26 mouse cellular contexts compared by ENCODE assay signal in genomic region chr11:69525661-69526060, GRCm38 (mm10). TPM values are rescaled to one million over a fixed set of nuclear protein-coding genes. Genes with fewer than 3 reads are reported as not detected.
A peak's percentile ranks its signal among the peaks of the same experiment; 100 is the strongest.
DNase-seq lines count a peak whose midpoint lies in the region; ATAC-seq and TF ChIP-seq lines count a peak whose summit lies in the region.
"Had no signal": no experiment of that assay in that cellular context is flagged by ENCODE, and none has a peak within 500 bp of the region (broad histone marks: within the 10 kb centered on the region; RNA-seq: fewer than 3 reads in every experiment).

No protein-coding gene starts in this region.

- dilution Hi-C loops in CH12.LX (cut with MboI; ENCODE audit: extremely low pct_ligation_motif_present, extremely low pct_unique_long_range_greater_than_20kb, low sequenced_read_pairs) = no loop called here

- TF ChIP-seq RAD21 in CH12.LX (IDR thresholded peaks at IDR 0.05; ENCODE audit: low read depth, low read length) (no peak), MEL (IDR thresholded peaks at IDR 0.05; ENCODE audit: low read depth, low read length) (no peak)

- DNase-seq in CH12.LX (ENCODE audit: extremely low read depth) = no peak
- DNase-seq in MEL (ENCODE audit: low read depth, low spot score) = no peak
- DNase-seq in forebrain, postnatal 0 days = no peak
- no peak for DNase-seq in embryo, embryonic 10 days (ENCODE audit: low spot score)
- DNase-seq in heart, postnatal 4 days = no peak
- DNase-seq: adrenal gland, adult 8-10 months; B cell, adult 2 months; cerebellum, adult 8-10 months; cerebellum, postnatal 25 days; heart, postnatal 14 days; kidney, adult 2 months; kidney, postnatal 36 days; left cerebral cortex, postnatal 4 days; liver, embryonic 13.5 days; lung, adult 2 months; lung, postnatal 10 days; thymus, postnatal 4 days had no signal

- TF ChIP-seq POLR2A in CH12.LX (IDR thresholded peaks at IDR 0.05; ENCODE audit: low read depth, low read length) = no peak
- no peak for TF ChIP-seq POLR2A in MEL (IDR thresholded peaks at IDR 0.05; ENCODE audit: control insufficient read depth in 1 of 2, insufficient read depth in 1 of 2, low read depth in 1 of 2, low read length in 2 of 2, poor library complexity in 1 of 2)

- WGBS in hindbrain, embryonic 15.5 days = 79% methylated on average over 9 of the region's 9 CpGs
- WGBS in hindbrain, embryonic 16.5 days = 84% methylated on average over 9 of the region's 9 CpGs
- 74% methylated on average over 9 of the region's 9 CpGs for WGBS in forebrain, postnatal 0 days

- ATAC-seq in hindbrain, embryonic 15.5 days (ENCODE audit: low FRiP score, low read depth) = no peak
- no peak for ATAC-seq in hindbrain, embryonic 16.5 days
- no peak for ATAC-seq in forebrain, postnatal 0 days
- ATAC-seq: intestine, embryonic 15.5 days had no signal

- in situ Hi-C loops in CH12.LX (cut with MboI; ENCODE audit: low pct_ligation_motif_present, low pct_unique_long_range_greater_than_20kb, low sequenced_read_pairs) = loop anchor here (10.0 kb wide), 1 partner anchor 121 kb away; no protein-coding TSS in a partner anchor

- no peak overlapping the region for H3K4me3 ChIP-seq in hindbrain, embryonic 15.5 days
- no peak overlapping the region for H3K4me3 ChIP-seq in hindbrain, embryonic 16.5 days (ENCODE audit: low read length)
- no peak overlapping the region for H3K4me3 ChIP-seq in CH12.LX (replicated peaks in 1 of 3; ENCODE audit: low read depth in 2 of 3, low read length in 2 of 3, poor library complexity in 1 of 3)
- H3K4me3 ChIP-seq in MEL (ENCODE audit: control insufficient read depth in 1 of 2, insufficient read depth in 1 of 2, low read depth in 2 of 2, low read length in 2 of 2) = no peak overlapping the region
- no peak overlapping the region for H3K4me3 ChIP-seq in forebrain, postnatal 0 days (ENCODE audit: low read depth, low read length)
- H3K4me3 ChIP-seq: embryonic facial prominence, embryonic 12.5 days; hindbrain, embryonic 13.5 days; intestine, embryonic 15.5 days; layer of hippocampus, adult 2 months; liver, embryonic 13.5 days; neural tube, embryonic 12.5 days had no signal

- peak overlapping the region; percentile 90 for H3K27ac ChIP-seq in hindbrain, embryonic 15.5 days (replicated peaks)
- no peak overlapping the region; the same call in 1 of the 2 replicates for H3K27ac ChIP-seq in hindbrain, embryonic 16.5 days (ENCODE audit: low read depth, low read length)
- no peak overlapping the region for H3K27ac ChIP-seq in CH12.LX (ENCODE audit: insufficient read depth, low read depth)
- no peak overlapping the region for H3K27ac ChIP-seq in MEL (ENCODE audit: control insufficient read depth, low read depth, low read length)
- H3K27ac ChIP-seq in forebrain, postnatal 0 days (ENCODE audit: low read depth, low read length) = peak overlapping the region; percentile 94; the same call in 1 of the 2 replicates
- H3K27ac ChIP-seq: intestine, embryonic 15.5 days; layer of hippocampus, adult 2 months; liver, embryonic 13.5 days; macrophage had no signal

- H3K79me2 ChIP-seq in CH12.LX (replicated peaks; ENCODE audit: control insufficient read depth, extremely low read depth, insufficient read depth, poor library complexity, severe bottlenecking) = no peaks in the 10 kb centered on the region
- no peaks in the 10 kb centered on the region for H3K79me2 ChIP-seq in MEL (ENCODE audit: control insufficient read depth, insufficient read depth, low read length, poor library complexity)

- H3K9me3 ChIP-seq in hindbrain, embryonic 15.5 days = no peaks in the 10 kb centered on the region
- H3K9me3 ChIP-seq in hindbrain, embryonic 16.5 days (ENCODE audit: control insufficient read depth, low read length) = no peaks in the 10 kb centered on the region
- H3K9me3 ChIP-seq in CH12.LX (replicated peaks; ENCODE audit: low read length) (no peaks in the 10 kb centered on the region), MEL (replicated peaks; ENCODE audit: insufficient read depth, low read length) (no peaks in the 10 kb centered on the region)
- H3K9me3 ChIP-seq in forebrain, postnatal 0 days (ENCODE audit: low read length) = no peaks in the 10 kb centered on the region
- H3K9me3 ChIP-seq: embryonic facial prominence, embryonic 12.5 days; hindbrain, embryonic 13.5 days; intestine, embryonic 15.5 days; liver, embryonic 13.5 days; neural tube, embryonic 12.5 days had no signal

- no peak overlapping the region for H3K4me2 ChIP-seq in hindbrain, embryonic 15.5 days
- H3K4me2 ChIP-seq in hindbrain, embryonic 16.5 days (ENCODE audit: low read length) = no peak overlapping the region
- no peak overlapping the region for H3K4me2 ChIP-seq in CH12.LX (ENCODE audit: insufficient read depth, low read depth, poor library complexity, severe bottlenecking)
- H3K4me2 ChIP-seq in forebrain, postnatal 0 days (ENCODE audit: low read depth) = no peak overlapping the region
- H3K4me2 ChIP-seq: hindbrain, embryonic 13.5 days; intestine, embryonic 15.5 days; liver, embryonic 13.5 days; neural tube, embryonic 12.5 days had no signal

- no peaks in the 10 kb centered on the region for H3K36me3 ChIP-seq in hindbrain, embryonic 15.5 days
- H3K36me3 ChIP-seq in hindbrain, embryonic 16.5 days (ENCODE audit: control insufficient read depth, insufficient read depth, low read length) = no peaks in the 10 kb centered on the region
- H3K36me3 ChIP-seq in CH12.LX (replicated peaks in 1 of 2; ENCODE audit: control insufficient read depth in 1 of 2, insufficient read depth in 1 of 2, low read length in 1 of 2) (no peaks in the 10 kb centered on the region), MEL (ENCODE audit: control insufficient read depth in 1 of 2, insufficient read depth in 2 of 2, low read length in 2 of 2) (no peaks in the 10 kb centered on the region)
- H3K36me3 ChIP-seq in forebrain, postnatal 0 days (ENCODE audit: insufficient read depth) = no peaks in the 10 kb centered on the region
- H3K36me3 ChIP-seq: embryonic facial prominence, embryonic 12.5 days; hindbrain, embryonic 13.5 days; intestine, embryonic 15.5 days; liver, embryonic 13.5 days; neural tube, embryonic 12.5 days had no signal

- no peak overlapping the region for H3K9ac ChIP-seq in hindbrain, embryonic 15.5 days
- H3K9ac ChIP-seq in hindbrain, embryonic 16.5 days (ENCODE audit: low read depth, low read length) = no peak overlapping the region
- H3K9ac ChIP-seq in CH12.LX (ENCODE audit: insufficient read depth, low read depth) (no peak overlapping the region), MEL (ENCODE audit: control insufficient read depth, low read depth, low read length, poor library complexity, severe bottlenecking) (no peak overlapping the region)
- H3K9ac ChIP-seq in forebrain, postnatal 0 days = no peak overlapping the region
- H3K9ac ChIP-seq: intestine, embryonic 15.5 days; liver, embryonic 13.5 days had no signal

- TF ChIP-seq EP300 in CH12.LX (IDR thresholded peaks at IDR 0.05; ENCODE audit: low read length) (no peak), MEL (IDR thresholded peaks at IDR 0.05; ENCODE audit: low read depth in 1 of 2, low read length in 2 of 2) (no peak)

- TF ChIP-seq CTCF in CH12.LX (conservative IDR thresholded peaks at IDR 0.05 in 1 of 2, IDR thresholded peaks at IDR 0.05 in 1 of 2; ENCODE audit: low read depth in 2 of 2, low read length in 2 of 2) = no peak
- TF ChIP-seq CTCF in MEL (IDR thresholded peaks at IDR 0.05 in 2 of 3, conservative IDR thresholded peaks at IDR 0.05 in 1 of 3; ENCODE audit: control insufficient read depth in 1 of 3, insufficient read depth in 1 of 3, low read depth in 2 of 3, low read length in 3 of 3, poor library complexity in 1 of 3, severe bottlenecking in 1 of 3) = no peak
- no peak for TF ChIP-seq CTCF in forebrain, postnatal 0 days (IDR thresholded peaks at IDR 0.05; ENCODE audit: low read depth)

- peaks cover 24% of the 10 kb centered on the region for H3K4me1 ChIP-seq in hindbrain, embryonic 15.5 days (replicated peaks)
- peaks cover 12% of the 10 kb centered on the region; the same call in 1 of the 2 replicates for H3K4me1 ChIP-seq in hindbrain, embryonic 16.5 days (ENCODE audit: control insufficient read depth, insufficient read depth, low read depth, low read length)
- no peaks in the 10 kb centered on the region; a peak in 1 of 4 replicates for H3K4me1 ChIP-seq in CH12.LX (ENCODE audit: control insufficient read depth in 1 of 2, insufficient read depth in 2 of 2)
- H3K4me1 ChIP-seq in MEL (ENCODE audit: control insufficient read depth in 1 of 2, insufficient read depth in 2 of 2, low read length in 2 of 2) = no peaks in the 10 kb centered on the region
- peaks cover 20% of the 10 kb centered on the region for H3K4me1 ChIP-seq in forebrain, postnatal 0 days (ENCODE audit: insufficient read depth)
- H3K4me1 ChIP-seq: intestine, embryonic 15.5 days had no signal

- H3K27me3 ChIP-seq in hindbrain, embryonic 15.5 days = no peaks in the 10 kb centered on the region
- H3K27me3 ChIP-seq in hindbrain, embryonic 16.5 days (replicated peaks; ENCODE audit: control insufficient read depth, insufficient read depth, low read length) = no peaks in the 10 kb centered on the region
- H3K27me3 ChIP-seq in CH12.LX (replicated peaks) = peaks cover 43% of the 10 kb centered on the region
- H3K27me3 ChIP-seq in MEL (ENCODE audit: control insufficient read depth in 1 of 2, insufficient read depth in 2 of 2, low read length in 2 of 2) = peaks cover 4 to 19% of the 10 kb centered on the region in 2 experiments
- H3K27me3 ChIP-seq in forebrain, postnatal 0 days (ENCODE audit: insufficient read depth, low read length) = no peaks in the 10 kb centered on the region
- H3K27me3 ChIP-seq: embryonic facial prominence, embryonic 12.5 days; hindbrain, embryonic 13.5 days; neural tube, embryonic 12.5 days had no signal

RNA-seq across cellular contexts. Expression of gene Dnah2, which starts 23.2 kb away (rescaled TPM):
- polyA plus RNA-seq in hindbrain, embryonic 15.5 days (2015; fragmentation: Nextera tagmentation; extraction: Ambion mirVana) = 3.4 and 4.0 TPM in 2 replicates
- polyA plus RNA-seq in hindbrain, embryonic 16.5 days (2015; fragmentation: Nextera tagmentation; extraction: Ambion mirVana) = 3.0 and 4.0 TPM in 2 replicates
- total RNA-seq in CH12.LX (2012; rRNA removed) = under 0.01 TPM in 1 of 2 replicates, not detected in the other
- not detected in 2 replicates for total RNA-seq in CH12.LX (2014; rRNA removed)
- 0.03 and 0.04 TPM in 2 replicates for polyA plus RNA-seq in CH12.LX (2012; ENCODE audit: insufficient read length, low read depth)
- total RNA-seq in MEL (2012; rRNA removed) = under 0.01 and 0.04 TPM in 2 replicates
- under 1 TPM in 1 of 2 experiments, not detected in 1; 0.07 TPM for polyA plus RNA-seq in MEL (2012; ENCODE audit: insufficient read depth in 1 of 2, insufficient read length in 2 of 2, low read depth in 1 of 2, low replicate concordance in 2 of 2, missing spikeins in 1 of 2)
- 9.5 and 12.3 TPM in 2 replicates for total RNA-seq in forebrain, postnatal 0 days (2014; rRNA removed)
- 1.8 and 3.0 TPM in 2 replicates for polyA plus RNA-seq in forebrain, postnatal 0 days (2015; fragmentation: Nextera tagmentation; extraction: Ambion mirVana)
- total RNA-seq in heart, postnatal 4 days (2021) = under 1 TPM; 0.20 to 0.50 TPM
- total RNA-seq: megakaryocyte-erythroid progenitor cell, adult 5-6 weeks had no signal

RNA-seq across cellular contexts. Expression of gene Efnb3, which starts 34.3 kb away (rescaled TPM):
- polyA plus RNA-seq in hindbrain, embryonic 15.5 days (2015; fragmentation: Nextera tagmentation; extraction: Ambion mirVana) = 134 and 160 TPM in 2 replicates
- polyA plus RNA-seq in hindbrain, embryonic 16.5 days (2015; fragmentation: Nextera tagmentation; extraction: Ambion mirVana) = 104 and 132 TPM in 2 replicates
- total RNA-seq in CH12.LX (2012; rRNA removed) = 1.1 and 1.3 TPM in 2 replicates
- 0.56 and 1.0 TPM in 2 replicates for total RNA-seq in CH12.LX (2014; rRNA removed)
- polyA plus RNA-seq in CH12.LX (2012; ENCODE audit: insufficient read length, low read depth) = 2.7 and 2.8 TPM in 2 replicates
- 0.20 and 0.23 TPM in 2 replicates for total RNA-seq in MEL (2012; rRNA removed)
- under 1 TPM in 1 of 2 experiments, not detected in 1; 0.72 TPM for polyA plus RNA-seq in MEL (2012; ENCODE audit: insufficient read depth in 1 of 2, insufficient read length in 2 of 2, low read depth in 1 of 2, low replicate concordance in 2 of 2, missing spikeins in 1 of 2)
- 137 and 184 TPM in 2 replicates for total RNA-seq in forebrain, postnatal 0 days (2014; rRNA removed)
- 149 and 171 TPM in 2 replicates for polyA plus RNA-seq in forebrain, postnatal 0 days (2015; fragmentation: Nextera tagmentation; extraction: Ambion mirVana)
- total RNA-seq in heart, postnatal 4 days (2021) = 100 to 1,000 TPM in 1 of 2 experiments, 10 to 100 TPM in 1; 98.5 to 117 TPM

RNA-seq across cellular contexts. Expression of gene Wrap53, which starts 54.4 kb away (rescaled TPM):
- polyA plus RNA-seq in hindbrain, embryonic 15.5 days (2015; fragmentation: Nextera tagmentation; extraction: Ambion mirVana) = 19.6 and 20.6 TPM in 2 replicates
- 18.2 and 20.1 TPM in 2 replicates for polyA plus RNA-seq in hindbrain, embryonic 16.5 days (2015; fragmentation: Nextera tagmentation; extraction: Ambion mirVana)
- 34.2 and 40.8 TPM in 2 replicates for total RNA-seq in CH12.LX (2012; rRNA removed)
- total RNA-seq in CH12.LX (2014; rRNA removed) = 25.4 and 26.4 TPM in 2 replicates
- polyA plus RNA-seq in CH12.LX (2012; ENCODE audit: insufficient read length, low read depth) = 35.3 and 36.0 TPM in 2 replicates
- 18.5 and 18.9 TPM in 2 replicates for total RNA-seq in MEL (2012; rRNA removed)
- polyA plus RNA-seq in MEL (2012; ENCODE audit: insufficient read depth in 1 of 2, insufficient read length in 2 of 2, low read depth in 1 of 2, low replicate concordance in 2 of 2, missing spikeins in 1 of 2) = 10 to 100 TPM in 1 of 2 experiments, not detected in 1; 24.5 TPM
- 10.5 and 13.1 TPM in 2 replicates for total RNA-seq in forebrain, postnatal 0 days (2014; rRNA removed)
- polyA plus RNA-seq in forebrain, postnatal 0 days (2015; fragmentation: Nextera tagmentation; extraction: Ambion mirVana) = 14.6 and 17.3 TPM in 2 replicates
- 1 to 10 TPM; 5.8 to 7.0 TPM for total RNA-seq in heart, postnatal 4 days (2021)

RNA-seq across cellular contexts. Expression of gene Trp53, which starts 54.5 kb away (rescaled TPM):
- polyA plus RNA-seq in hindbrain, embryonic 15.5 days (2015; fragmentation: Nextera tagmentation; extraction: Ambion mirVana) = 61.1 and 64.2 TPM in 2 replicates
- 47.9 and 57.9 TPM in 2 replicates for polyA plus RNA-seq in hindbrain, embryonic 16.5 days (2015; fragmentation: Nextera tagmentation; extraction: Ambion mirVana)
- total RNA-seq in CH12.LX (2012; rRNA removed) (104 and 107 TPM in 2 replicates), CH12.LX (2014; rRNA removed) (15.7 and 24.9 TPM in 2 replicates), MEL (2012; rRNA removed) (74.1 and 76.4 TPM in 2 replicates)
- polyA plus RNA-seq in CH12.LX (2012; ENCODE audit: insufficient read length, low read depth) (309 and 372 TPM in 2 replicates), MEL (2012; ENCODE audit: insufficient read depth in 1 of 2, insufficient read length in 2 of 2, low read depth in 1 of 2, low replicate concordance in 2 of 2, missing spikeins in 1 of 2) (100 to 1,000 TPM in 1 of 2 experiments, not detected in 1; 212 TPM)
- 40.1 and 43.1 TPM in 2 replicates for total RNA-seq in forebrain, postnatal 0 days (2014; rRNA removed)
- polyA plus RNA-seq in forebrain, postnatal 0 days (2015; fragmentation: Nextera tagmentation; extraction: Ambion mirVana) = 52.4 and 59.8 TPM in 2 replicates
- total RNA-seq in heart, postnatal 4 days (2021) = 10 to 100 TPM; 41.6 to 46.1 TPM

Comparison
In these comparisons a context has a peak if more than half of its experiments do, and no peak if none do; other contexts are left out.
1. H3K27ac ChIP-seq: peak in hindbrain, embryonic 15.5 days (single experiment) and forebrain, postnatal 0 days (single experiment); none in hindbrain, embryonic 16.5 days (single experiment), CH12.LX (single experiment) and MEL (single experiment).
2. RNA of gene Efnb3, which starts 34.3 kb away (polyA plus RNA-seq): 149 to 171 TPM in forebrain, postnatal 0 days, 134 to 160 TPM in hindbrain, embryonic 15.5 days and 104 to 132 TPM in hindbrain, embryonic 16.5 days; 2.7 to 2.8 TPM in CH12.LX and 0.72 TPM in MEL; every median in the first group is over 10 times any median in the second.